Mouse (Mus musculus): ENCODE measurements around the gene Hoxb7.

DNA sequence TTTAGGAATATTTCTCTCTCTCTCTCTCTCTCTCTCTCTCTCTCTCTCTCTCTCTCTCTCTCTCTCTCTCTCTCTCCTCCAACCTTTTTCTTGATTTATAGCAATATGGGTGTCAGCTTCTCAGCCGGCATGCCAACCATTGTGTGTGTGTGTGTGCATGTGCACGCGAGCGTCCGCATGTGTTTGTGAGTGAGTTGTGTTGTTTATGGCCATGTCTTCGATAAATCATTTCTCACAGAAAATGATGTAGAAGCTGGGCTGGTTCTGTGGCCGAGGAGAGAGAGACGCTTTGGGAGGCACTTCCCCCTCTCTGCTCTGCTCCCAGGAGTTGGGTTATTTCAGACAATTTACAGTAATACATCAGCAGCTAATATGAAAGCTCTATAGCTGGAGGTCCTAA lies 42.2 kb downstream of the Hoxb7 start:
- TF ChIP-seq CTCF (IDR thresholded peaks at IDR 0.05; ENCODE audit: low read depth, low read length) (no peak), POLR2A (IDR thresholded peaks at IDR 0.05; ENCODE audit: borderline replicate concordance, low read depth, low read length) (no peak)

Data from bone marrow macrophage, adult 2 months (primary cell).